Mouse (Mus musculus) left cerebral cortex, adult 18-20 months (tissue): Measurements from ENCODE around the gene Agbl1. TPM values are rescaled to one million over a fixed set of nuclear protein-coding genes. Genes with fewer than 3 reads are reported as not detected.
"Not testable (repeated sequence)": the region's sequence is repeated elsewhere in the genome, so short reads cannot be mapped to it uniquely, and the experiment has no call there.

Source experiments
- DNase-seq, 2 experiments: peaks; one replicate each; pipeline ENCODE4 v3.0.0; 2021 to 2022; ENCODE audit warnings: low spot score in 2 of 2, mixed read lengths in 1 of 2
- long read RNA-seq, 2 experiments: library from polyadenylated mRNA; stranded (forward); transcript quantifications; one replicate each; pipeline ENCODE4 v2.0.0; 2021
- total RNA-seq, 2 experiments: library from RNA; stranded (reverse); gene quantifications; 2 replicates each; pipeline ENCODE4 v1.2.3; 2021

Gene Agbl1
- total RNA-seq = under 1 TPM; 0.30 to 0.37 TPM
- long read RNA-seq, experiment 1 = 0 reads
- long read RNA-seq, experiment 2 = 0 reads

DNA sequence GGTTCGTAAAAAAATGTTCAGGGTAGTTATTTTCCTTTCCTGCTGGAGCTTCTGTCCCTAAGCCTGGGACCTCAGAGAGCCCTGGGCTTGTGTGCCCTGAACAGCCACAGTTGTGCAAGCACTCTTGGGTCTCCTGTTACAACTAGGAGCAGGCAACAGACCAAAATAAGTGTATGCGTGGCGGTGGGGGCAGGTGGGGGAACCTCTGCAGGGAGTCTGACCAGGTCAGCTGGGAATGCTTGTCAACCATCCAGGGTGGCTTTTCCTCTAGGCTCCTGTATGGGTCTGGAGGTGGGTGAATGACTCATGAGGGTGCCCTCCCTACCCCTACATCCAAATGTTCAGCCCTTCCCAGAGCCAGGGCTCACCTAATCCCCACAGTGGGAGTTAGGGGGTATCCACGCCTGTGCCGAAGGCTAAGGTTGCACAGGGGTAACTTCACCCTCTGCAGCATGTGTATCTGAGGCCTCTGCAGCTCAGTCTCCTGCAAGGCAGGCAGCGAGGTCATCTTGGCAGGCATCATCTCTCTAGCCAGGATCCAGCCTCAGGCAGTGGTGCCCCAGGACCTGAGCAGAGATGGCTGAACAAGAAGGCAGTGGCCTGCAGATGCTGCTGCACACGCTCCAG lies at the start of gene Agbl1:
Agbl1 (plus strand) TSS at position 577 of the 627 bp plus-strand sequence.
- no peak for DNase-seq

DNA sequence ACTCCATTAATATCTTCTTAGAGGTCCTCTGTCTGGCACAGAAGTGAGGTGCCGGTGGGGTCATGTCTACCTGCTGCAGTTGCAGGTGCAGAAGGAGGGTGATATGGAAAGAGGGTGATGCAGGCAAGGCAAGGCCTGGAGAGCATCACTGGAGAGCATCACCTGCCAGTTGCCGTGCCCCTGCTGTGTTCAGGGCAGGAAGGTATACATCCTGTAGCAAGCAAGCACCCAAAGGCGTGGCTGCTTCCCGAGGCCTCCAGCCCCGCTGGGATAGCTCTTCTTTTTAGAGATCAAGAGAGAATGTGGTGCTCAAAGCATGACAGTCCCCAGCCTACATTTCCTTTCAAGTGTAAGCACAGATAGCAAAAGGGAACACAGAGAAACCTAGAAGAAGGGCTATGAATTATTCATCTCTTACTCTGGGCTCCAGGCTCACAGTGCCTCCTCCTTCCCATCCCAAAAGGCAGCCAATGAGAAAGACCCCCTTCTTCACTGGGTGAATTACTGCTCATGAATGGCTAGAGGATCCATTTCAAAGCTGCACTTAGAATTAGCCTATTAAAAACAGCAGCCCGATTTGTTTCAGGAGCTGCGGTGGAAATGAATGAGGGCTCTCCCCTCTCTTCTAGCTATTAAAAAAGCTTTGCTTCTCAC lies 44.6 kb upstream of the Agbl1 start:
- DNase-seq = peak in 1 of 2 experiments; percentile 10

GRCm38 (mm10) chr7:76185681-76186121 lies 44.0 kb upstream of the Agbl1 start:
- no peak for DNase-seq

DNA sequence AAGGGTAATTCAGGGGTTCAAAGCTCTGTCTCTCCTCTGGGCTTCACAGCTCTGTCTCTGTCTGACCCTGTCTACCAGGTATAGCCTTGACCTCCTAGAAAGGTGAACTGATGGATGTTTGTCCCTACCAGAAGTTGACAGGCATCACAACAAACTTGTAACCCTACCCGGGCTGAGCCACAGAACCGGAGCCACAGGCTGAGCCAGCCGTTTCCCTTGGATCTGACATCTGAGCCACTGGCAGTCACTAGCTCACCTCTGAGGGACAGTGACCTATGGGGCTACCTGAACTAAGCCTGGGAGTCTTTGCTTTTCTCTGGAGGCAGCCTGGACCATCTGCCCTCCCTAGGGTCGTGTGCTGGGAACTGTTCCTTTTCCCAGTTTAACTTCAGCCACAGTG lies 11.1 kb upstream of the Agbl1 start:
- DNase-seq = no peak

DNA sequence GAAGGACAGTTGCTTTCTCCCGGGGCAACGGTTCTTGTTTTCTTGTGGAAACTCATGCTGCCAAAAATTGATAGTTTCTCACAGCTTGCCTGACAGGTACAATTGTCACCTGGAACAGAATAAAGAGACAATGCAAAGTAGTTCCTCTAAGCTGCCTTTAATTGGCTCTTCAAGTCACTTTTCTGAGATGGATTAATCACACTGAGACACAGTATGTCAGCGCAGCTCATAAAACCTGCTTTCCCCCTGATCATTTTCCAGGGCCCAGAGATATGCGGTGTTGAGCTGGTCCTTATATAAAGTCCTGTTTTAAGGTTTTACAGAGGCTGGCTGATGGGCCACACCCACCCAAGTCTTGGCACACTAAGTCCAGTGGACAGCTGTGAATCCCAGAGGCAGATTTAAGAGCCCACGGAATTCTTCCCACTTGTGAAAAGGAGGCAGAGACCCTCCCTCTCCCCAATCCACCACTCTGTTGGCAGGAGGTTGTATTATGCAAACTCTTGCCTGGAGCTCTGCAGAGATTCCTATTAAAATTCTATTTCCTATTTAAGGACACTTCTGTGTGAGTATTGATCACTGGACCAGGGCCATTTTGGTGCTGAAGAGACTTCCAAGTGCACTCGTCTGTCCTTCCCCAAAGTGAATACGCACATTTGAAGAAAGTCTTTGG lies 9.8 kb upstream of the Agbl1 start:
- DNase-seq = no peak

GRCm38 (mm10) chr7:76222691-76223090 lies 7.0 kb upstream of the Agbl1 start:
- DNase-seq = no peak

- DNase-seq = no peak
These were observed 806 bp upstream of the Agbl1 start for GRCm38 (mm10) chr7:76228881-76229280.

GRCm38 (mm10) chr7:76234321-76234720 lies 4.6 kb downstream of the Agbl1 start:
- no peak for DNase-seq

DNA sequence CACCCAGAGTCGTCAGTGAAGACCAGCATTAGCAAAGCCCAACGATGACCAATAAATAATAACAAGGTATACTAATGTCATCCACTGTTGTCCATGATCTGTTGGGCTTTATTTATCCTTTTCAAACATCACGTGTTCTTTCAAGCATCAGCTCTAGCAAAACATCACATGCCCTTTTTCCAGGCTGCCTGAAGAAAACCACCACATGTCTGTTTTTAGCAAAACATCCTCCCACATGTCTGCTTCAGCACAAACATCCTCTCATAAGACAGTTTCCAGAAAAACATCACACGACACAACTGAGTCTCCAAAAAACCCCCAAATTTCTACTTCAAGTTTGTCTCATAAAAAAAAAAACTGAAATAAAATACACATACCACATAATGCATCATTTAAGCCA lies 7.8 kb downstream of the Agbl1 start:
- no peak for DNase-seq

GRCm38 (mm10) chr7:76244839-76245238 lies 15.2 kb downstream of the Agbl1 start:
- DNase-seq = not testable (repeated sequence)

- no peak for DNase-seq
These were observed 45.4 kb downstream of the Agbl1 start for GRCm38 (mm10) chr7:76275061-76275460.

DNA sequence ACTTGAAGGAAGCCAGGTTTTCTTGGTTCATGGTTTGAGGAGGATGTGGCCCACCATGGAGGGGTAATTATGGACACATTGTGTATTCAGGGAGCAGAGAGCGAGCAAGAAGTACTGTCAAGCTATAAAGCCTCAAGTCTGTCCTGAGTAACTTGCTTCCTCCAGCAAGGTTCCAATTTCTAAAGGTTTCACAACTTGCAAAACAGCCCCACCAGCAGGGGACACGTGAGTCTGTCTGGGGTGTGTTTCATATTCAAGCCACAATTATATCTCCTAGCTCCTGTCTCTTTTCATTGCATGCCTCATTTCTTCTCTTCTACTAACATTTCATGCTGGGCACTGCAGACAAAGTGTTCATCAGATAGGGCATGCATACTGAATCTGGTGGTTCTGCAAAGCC lies 53.1 kb downstream of the Agbl1 start:
- no peak for DNase-seq

GRCm38 (mm10) chr7:76287531-76287930 lies 57.8 kb downstream of the Agbl1 start:
- DNase-seq = peak in 1 of 2 experiments; percentile 2

- DNase-seq = no peak
These were observed 92.3 kb downstream of the Agbl1 start for GRCm38 (mm10) chr7:76321866-76322553.

DNA sequence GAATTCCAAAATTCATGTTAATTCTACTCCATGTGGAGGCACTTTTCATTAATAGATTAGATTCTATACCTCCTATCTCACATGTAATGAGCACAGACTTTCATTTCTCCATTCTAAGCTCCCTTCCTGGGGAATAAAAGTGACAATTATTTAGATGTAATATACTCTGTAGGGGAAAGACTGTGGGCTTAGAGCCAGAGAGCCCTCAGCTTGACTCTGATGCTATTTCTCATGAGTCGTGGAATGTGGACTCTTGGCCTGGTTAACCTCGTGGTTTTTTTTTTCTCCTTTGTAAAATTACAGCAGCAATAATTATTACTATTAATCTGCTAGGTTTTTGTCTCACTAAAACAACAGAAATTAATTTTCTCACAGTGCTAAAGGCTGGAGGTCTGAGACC lies 96.4 kb downstream of the Agbl1 start:
- no peak for DNase-seq

- no peak for DNase-seq
These were observed 109.6 kb downstream of the Agbl1 start for GRCm38 (mm10) chr7:76339308-76339707.

DNA sequence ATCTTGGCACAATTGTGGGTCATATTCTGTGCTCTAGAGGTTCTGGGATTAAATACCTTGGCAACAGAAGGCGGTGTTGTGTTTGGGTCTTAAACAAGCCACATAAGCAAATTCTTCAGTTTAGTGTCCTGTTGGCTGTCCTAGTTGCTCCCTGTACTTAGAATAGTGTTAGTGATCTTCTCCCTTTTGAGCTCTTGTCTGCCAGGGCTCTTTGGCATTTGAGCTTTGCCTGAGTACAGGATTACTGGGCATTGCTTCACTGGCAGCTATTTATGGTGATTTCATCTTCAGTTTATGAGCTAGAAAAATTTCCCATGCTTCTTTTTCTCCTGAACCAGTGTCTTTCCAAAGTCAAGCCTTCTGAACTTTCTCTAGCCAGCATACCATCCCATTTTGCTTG lies 111.9 kb downstream of the Agbl1 start:
- no peak for DNase-seq

GRCm38 (mm10) chr7:76353469-76353868 lies 123.8 kb downstream of the Agbl1 start:
- DNase-seq = no peak

GRCm38 (mm10) chr7:76354510-76354909 lies 124.8 kb downstream of the Agbl1 start:
- peak; percentile 8 to 31 for DNase-seq

DNA sequence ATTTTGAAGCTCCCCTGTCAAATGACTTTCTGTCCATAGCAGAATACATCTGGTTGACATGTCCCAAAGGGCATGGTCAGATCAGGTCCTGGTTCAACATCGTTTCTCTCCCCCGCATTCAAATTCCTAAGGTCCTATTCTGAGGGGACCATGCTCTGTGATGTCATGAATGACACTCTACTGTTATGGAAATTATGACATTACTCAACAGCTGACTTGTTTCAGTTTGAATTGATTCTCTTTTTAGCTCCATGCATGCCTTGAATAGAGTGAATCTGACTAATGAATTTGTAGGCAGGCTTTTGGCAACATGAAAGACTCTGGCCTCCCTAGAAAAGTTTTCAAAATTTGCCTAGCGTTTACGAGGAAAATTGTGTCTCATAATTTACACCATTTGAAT lies 141.6 kb downstream of the Agbl1 start:
- no peak for DNase-seq

DNA sequence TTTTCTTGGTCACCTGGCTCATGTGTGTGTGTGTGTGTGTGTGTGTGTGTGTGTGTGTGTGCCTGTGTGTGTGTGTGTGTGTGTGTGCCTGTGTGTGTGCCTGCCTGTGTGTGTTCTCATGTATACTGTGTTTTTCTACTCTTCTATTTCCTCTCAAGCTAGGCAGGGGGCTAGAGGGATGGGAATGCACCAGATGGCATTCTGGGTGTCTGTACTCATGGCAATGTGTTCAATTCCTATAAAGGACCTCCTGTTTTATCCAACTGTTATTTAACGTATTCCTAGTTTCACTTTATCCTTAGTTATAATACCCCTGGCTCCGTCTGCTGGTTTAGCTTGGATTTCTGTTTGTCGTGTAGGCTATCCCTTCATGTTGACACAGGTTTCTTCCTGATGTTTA lies 149.8 kb downstream of the Agbl1 start:
- no peak for DNase-seq

DNA sequence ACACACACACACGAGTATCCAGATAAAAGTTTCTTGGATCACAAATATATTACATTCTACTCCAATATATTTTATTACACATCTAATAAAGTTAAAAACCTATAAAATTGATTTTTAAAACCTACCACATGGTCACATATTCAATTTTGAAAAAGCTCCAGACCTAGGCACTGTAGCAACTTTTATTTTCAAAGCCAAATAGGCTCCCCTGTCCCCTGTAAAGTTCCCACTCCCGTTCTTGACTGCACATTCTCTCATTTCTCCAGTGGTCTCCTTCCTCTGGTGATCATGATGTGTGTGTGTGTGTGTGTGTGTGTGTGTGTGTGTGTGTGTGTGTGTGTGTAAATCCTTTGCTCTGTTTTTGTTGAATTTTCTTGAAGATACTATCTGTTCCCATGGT lies 152.3 kb downstream of the Agbl1 start:
- no peak for DNase-seq
